Mouse (Mus musculus) CD8-positive naive resting alpha-beta T cell, adult 2 months (primary cell): Measurements from ENCODE around the gene Apex1.
A peak's percentile ranks its signal among the peaks of the same experiment; 100 is the strongest.
"Not testable (repeated sequence)": the region's sequence is repeated elsewhere in the genome, so short reads cannot be mapped to it uniquely, and the experiment has no call there.

Experiments used
- DNase-seq, 2 experiments: peaks; one replicate each; pipeline ENCODE4 v3.0.0; 2022; ENCODE audit warnings: low read depth in 2 of 2, low spot score in 2 of 2

The Apex1 gene

DNA sequence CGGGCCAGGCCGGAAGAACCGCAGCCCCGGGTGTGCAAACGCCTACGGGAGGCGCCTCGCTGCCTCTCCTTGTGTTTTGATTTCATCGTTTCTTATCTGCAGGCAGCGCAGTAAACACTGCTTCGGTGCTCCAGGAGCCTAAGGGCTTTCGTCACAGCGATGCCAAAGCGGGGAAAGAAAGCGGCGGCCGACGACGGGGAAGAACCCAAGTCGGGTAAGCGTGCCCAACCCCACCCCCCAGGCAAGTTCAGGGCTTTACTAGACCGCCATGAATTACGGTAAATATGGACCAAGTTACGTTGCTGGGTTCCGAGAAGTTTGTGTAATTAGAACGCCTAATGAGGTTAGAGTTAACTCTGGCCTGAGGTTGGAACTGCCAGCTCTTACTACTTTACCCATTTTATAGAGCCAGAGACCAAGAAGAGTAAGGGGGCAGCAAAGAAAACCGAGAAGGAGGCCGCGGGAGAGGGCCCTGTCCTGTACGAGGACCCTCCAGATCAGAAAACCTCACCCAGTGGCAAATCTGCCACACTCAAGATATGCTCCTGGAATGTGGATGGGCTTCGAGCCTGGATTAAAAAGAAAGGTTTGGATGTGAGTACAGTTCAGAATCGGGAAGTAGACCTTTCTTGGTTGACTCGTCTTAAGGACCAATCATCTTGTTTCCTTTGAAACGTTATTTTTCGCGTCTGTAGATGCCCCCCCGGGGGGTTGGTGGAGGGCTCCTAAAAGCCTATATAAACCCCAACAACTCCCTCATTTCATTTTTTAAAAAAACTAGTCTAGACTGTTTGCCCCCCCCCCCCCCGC is 548 bp downstream of the Apex1 start:
- no peak for DNase-seq

GRCm38 (mm10) chr14:50927366-50927765 is 2.6 kb downstream of the Apex1 start:
- DNase-seq: no peak

DNA sequence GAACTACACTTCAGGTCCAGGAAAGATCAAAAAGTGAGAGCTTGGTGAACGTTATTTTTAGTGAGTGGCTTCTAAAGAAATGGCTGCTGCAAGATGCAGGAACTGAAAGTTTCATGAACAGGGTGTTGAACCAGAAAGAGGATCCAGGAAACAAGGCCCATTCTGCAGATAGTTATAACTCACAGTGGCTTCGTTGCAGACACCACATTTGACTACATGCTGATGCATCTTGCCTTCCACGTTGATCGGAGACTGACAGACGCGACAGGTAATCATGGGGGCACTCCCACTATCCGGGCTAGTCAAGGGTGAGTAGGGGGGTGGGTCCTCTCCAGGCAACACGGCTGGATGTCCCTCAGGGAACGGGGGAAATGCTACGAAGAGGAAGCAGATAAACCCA is 5.2 kb downstream of the Apex1 start:
- no peak for DNase-seq

- DNase-seq: peak; percentile 63 to 66
These were observed 5.6 kb downstream of the Apex1 start for GRCm38 (mm10) chr14:50930377-50930753.

DNA sequence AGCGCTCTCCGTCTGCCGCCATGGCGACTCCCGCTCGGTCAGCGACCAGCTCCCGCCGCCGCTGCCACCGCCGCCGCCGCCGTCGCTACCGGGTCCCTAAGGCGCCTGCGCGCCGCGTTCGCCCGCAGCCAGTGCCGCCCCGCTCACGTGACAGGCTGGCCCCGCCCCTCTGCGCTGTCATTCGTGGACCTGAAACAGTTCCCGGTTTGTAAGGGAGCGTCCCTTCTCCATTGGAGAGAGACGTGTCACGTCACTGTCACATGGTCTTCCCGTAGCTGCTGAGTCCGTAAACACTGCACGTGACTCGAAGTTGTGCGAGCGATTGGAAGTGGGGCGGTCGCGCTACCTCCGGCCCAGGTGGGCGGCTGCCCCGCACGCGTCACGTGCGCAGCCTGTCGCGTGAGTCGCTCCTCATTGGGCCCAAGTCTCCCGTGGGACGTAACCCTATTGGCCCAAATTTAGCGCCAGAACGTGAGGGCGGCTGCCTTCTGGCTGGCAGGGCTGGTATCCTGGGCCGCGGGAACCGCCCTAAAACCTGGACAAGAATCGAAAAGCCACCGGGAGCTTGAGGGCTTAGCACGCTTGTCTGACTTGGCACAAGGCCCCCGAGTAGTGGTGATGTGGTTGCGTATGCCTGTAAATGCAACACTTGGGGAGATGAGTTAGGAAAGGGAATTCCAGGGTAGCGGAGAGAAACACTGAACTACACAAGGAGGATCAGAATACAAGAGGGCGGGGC is 6.2 kb downstream of the Apex1 start, which contains the start of the genes Pip4p1 and Pnp:
Pip4p1 (minus strand) TSS at position 103 of the 739 bp plus-strand sequence.
Pnp (plus strand) TSS at position 329 of the 739 bp plus-strand sequence.
- peak; percentile 98 for DNase-seq

DNA sequence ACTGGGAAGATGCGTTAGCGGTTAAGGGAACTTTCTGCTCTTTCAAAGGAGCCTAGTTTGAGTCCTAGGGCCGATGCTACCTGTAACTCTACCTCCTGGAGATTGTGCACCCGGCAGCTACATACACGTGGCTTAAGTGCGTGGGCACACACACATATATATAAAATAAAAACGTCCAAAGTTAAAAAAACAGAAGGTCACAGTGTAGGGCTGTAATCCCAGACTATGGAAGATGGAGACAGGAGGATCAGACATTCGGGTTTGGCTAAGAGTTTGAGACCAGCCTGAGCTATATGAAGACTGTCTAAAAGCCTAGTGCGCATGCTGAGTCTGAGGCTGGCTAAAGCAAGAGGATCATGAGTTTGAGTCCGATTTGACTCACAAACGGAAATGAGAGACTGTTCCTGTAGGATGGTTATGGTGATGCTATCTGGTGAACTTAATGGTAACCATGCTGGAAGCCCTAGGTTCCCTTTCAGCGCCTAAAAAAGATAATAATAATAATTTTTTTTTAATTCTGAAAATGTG is 6.8 kb downstream of the Apex1 start:
- no peak for DNase-seq

DNA sequence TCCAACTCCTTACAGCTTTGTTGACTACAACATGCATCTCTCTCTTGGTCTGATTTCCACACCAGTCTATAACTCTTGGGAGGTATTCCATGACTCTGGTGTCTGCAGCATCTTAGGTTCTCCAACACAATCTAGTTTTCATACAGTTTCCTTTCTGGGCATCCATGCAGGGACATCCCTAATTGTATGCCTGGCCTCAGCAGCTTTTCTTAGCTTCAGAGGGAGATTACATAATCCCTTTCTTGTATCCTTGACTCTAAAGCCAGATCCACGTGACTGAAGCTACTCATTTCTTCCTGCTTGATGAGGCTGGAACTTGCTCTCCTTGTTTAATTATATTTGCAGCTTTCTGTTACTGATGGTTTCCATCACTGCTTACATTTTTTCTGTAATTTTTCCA is 11.9 kb downstream of the Apex1 start:
- DNase-seq: no peak

DNA sequence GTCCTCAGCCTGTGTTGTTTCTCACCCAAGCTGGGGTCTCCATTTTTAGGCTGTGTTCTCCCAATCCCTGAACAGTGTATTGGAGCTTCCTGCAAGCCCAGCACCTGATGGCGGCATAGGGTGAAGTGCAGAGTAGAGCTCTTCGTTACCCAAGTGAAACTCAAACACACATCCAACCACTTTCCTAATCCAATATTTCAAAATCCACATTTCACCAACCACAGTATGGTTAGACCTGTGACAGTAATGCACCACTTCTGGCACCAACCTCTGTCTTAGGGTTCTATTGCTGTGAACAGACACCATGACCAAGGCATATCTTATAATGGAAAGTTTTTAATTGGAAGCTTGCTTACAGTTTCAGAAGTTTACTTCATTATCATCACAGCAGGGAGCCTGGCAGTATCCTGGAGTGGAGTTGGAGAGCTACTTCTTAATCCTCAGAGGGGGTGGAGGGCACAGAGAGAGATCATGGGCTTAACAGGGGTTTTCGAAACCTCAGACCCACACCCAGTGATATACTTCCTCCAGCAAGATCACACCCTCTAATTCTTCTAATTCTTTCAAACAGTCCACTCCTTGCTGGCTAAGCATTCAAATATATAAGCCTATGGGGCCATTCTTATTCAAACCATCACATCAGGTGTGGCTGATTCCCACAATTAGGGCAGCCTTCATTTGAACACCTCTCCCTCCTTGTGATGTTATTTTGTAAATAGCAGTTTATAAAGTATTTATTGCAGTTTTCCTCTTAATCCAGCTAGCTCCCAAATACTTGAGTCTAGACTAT is 13.5 kb downstream of the Apex1 start:
- no peak for DNase-seq

GRCm38 (mm10) chr14:50938940-50939339 is 14.2 kb downstream of the Apex1 start:
- no peak for DNase-seq

- peak; percentile 80 to 81 for DNase-seq
These were observed 19.3 kb downstream of the Apex1 start, which contains the start of gene Gm49342 for GRCm38 (mm10) chr14:50943932-50944667. Gm49342 (plus strand) TSS chr14:50944517.

- DNase-seq: not testable (repeated sequence)
These were observed 19.9 kb downstream of the Apex1 start for GRCm38 (mm10) chr14:50944668-50945033.

DNA sequence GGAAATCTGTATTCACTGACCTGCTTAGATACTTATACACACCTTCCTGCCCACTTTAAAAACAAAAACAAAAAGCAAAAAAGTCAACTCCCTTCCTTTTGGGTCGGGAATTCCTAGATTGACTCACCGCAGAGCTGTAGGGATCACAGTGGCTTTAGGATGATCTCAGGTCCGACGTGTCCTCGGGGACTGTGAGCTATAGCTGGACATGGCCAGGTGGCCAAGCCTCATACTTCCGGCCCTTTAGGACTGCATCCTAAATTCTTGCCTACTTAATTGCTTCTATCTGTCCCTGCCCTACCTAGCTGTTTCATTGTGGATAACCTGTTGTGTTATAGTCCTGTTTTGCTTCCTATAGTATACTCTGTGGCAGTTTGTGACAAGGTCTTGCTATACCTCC is 20.3 kb downstream of the Apex1 start:
- DNase-seq: not testable (repeated sequence)

- not testable (repeated sequence) for DNase-seq
These were observed 20.8 kb downstream of the Apex1 start for GRCm38 (mm10) chr14:50945526-50945925.

GRCm38 (mm10) chr14:50955487-50955886 is 30.7 kb downstream of the Apex1 start:
- no peak for DNase-seq

DNA sequence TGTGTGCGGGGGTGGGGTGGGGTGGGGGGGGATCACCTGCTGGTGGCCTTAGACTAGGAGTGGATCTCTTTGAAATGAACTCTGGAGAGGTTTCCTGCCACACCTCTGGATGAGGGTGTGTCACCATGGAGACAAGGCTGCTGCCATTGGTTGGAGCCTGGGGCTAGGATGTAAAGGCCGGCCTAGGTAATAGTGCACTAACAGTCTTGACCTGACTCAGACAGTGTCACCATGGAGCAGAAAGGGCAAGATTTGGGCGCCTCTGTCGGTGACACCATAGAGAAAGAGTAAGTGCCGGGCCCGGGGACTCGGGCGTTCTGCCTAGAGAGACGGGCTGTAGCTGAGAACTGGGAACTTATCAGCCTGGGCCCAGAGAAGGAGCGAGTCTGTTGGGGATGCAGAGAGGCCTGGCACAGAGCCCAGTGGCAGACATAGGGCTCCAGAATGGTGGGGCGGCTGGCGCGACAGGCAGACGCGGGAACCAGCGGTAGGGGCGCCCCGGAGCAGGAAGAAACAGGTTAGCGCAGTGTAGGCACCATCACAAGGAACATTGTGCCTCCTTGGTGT is 31.3 kb downstream of the Apex1 start, which contains the start of gene Pnp2:
Pnp2 (plus strand) TSS at position 51 of the 567 bp plus-strand sequence.
- DNase-seq: peak; percentile 36 to 65

GRCm38 (mm10) chr14:50956724-50957123 is 32.0 kb downstream of the Apex1 start:
- not testable (repeated sequence) for DNase-seq

DNA sequence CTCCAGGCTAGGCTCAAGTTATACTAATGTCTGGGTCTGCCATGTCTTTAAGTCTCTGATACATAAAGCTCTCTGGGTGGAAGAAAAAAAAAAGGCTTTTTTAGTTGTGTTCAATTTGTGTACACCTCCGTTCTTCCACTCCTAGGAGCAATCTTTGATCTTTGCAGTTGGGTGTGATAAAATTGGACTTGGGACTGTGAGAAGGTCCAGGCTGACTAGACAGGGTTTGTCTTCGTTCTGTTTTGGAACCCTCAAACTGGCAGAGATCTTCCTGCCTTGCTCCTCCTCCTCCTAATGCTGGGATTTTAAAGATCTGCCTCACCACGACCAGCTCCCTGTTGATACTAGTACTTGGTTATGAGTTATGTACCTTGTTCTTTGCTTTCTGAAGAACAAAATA is 32.4 kb downstream of the Apex1 start:
- not testable (repeated sequence) for DNase-seq

DNA sequence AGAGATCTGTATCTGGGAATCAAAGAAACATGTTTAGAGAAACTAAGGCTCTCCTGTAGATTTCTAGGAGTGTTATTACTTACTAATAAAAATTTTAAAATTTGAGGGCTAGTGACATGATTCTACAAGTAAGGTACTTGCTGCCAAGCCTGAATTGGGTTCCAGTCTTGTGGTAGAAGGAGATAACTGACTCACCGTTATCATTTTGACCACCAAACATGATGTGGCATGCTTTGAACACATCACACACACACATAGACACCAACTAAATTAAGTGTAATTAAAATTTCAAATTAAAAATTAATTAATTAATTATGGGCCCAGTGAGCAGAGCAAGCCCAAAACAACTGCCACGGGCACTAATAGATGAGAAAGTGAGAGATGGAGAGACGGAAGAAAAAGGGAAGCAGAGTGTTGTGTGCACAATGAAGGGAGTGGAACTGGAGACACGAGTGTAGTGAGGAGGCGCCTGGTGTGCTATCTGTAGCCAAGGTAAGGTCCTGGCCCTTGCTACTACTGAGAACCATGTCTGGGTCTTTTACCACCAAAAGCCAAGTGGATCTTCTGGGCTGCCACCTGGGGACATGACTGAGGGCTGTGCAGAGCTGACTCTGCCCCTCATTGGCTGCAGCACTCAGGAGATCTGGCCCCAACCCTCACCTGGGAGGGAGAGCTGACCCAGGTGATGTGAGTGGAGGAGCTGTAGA is 33.7 kb downstream of the Apex1 start:
- DNase-seq: not testable (repeated sequence)

GRCm38 (mm10) chr14:50968216-50968980 is 43.6 kb downstream of the Apex1 start:
- no peak for DNase-seq
